Mouse (Mus musculus): ENCODE results near the gene Grhl3. TPM values are rescaled to one million over a fixed set of nuclear protein-coding genes. Genes with fewer than 3 reads are reported as not detected.

Grhl3 gene
- total and polyA plus RNA-seq, 3 experiments, result not detected

GRCm38 (mm10) chr4:135567484-135567883 lies 5.9 kb downstream of the Grhl3 start:
- H3K36me3 ChIP-seq (replicated peaks in 1 of 2; ENCODE audit: control insufficient read depth in 1 of 2, insufficient read depth in 1 of 2, low read length in 1 of 2), result no peaks in the 10 kb centered on the region
- H3K4me3 ChIP-seq (replicated peaks in 1 of 3; ENCODE audit: low read depth in 2 of 3, low read length in 2 of 3, poor library complexity in 1 of 3), result no peak overlapping the region
- peaks cover 96% of the 10 kb centered on the region for H3K27me3 ChIP-seq (replicated peaks)
- no peaks in the 10 kb centered on the region for H3K9me3 ChIP-seq (replicated peaks; ENCODE audit: low read length)
- in situ Hi-C loops (cut with MboI; ENCODE audit: low pct_ligation_motif_present, low pct_unique_long_range_greater_than_20kb, low sequenced_read_pairs), result no loop called here
- no peak overlapping the region for H3K4me2 ChIP-seq (ENCODE audit: insufficient read depth, low read depth, poor library complexity, severe bottlenecking)
- dilution Hi-C loops (cut with MboI; ENCODE audit: extremely low pct_ligation_motif_present, extremely low pct_unique_long_range_greater_than_20kb, low sequenced_read_pairs), result no loop called here
- H3K79me2 ChIP-seq (replicated peaks; ENCODE audit: control insufficient read depth, extremely low read depth, insufficient read depth, poor library complexity, severe bottlenecking), result no peaks in the 10 kb centered on the region
- DNase-seq (ENCODE audit: extremely low read depth), result no peak
- TF ChIP-seq SMC3 (IDR thresholded peaks at IDR 0.05; ENCODE audit: low read depth, low read length) (no peak), ZC3H11A (IDR thresholded peaks at IDR 0.05; ENCODE audit: low read depth, low read length) (no peak), USF2 (conservative IDR thresholded peaks at IDR 0.05; ENCODE audit: low read depth, low read length) (no peak), ZNF384 (IDR thresholded peaks at IDR 0.05; ENCODE audit: low read depth, low read length) (no peak), SIN3A (IDR thresholded peaks at IDR 0.05; ENCODE audit: low read length) (no peak), NRF1 (IDR thresholded peaks at IDR 0.05; ENCODE audit: low read depth, low read length) (no peak), TCF12 (IDR thresholded peaks at IDR 0.05; ENCODE audit: low read depth, low read length) (no peak), MAX (IDR thresholded peaks at IDR 0.05; ENCODE audit: low read length) (no peak), POLR2AphosphoS2 (IDR thresholded peaks at IDR 0.05; ENCODE audit: low read depth, low read length) (no peak), CHD1 (IDR thresholded peaks at IDR 0.05; ENCODE audit: low read depth, low read length) (no peak), JUND (conservative IDR thresholded peaks at IDR 0.05; ENCODE audit: low read depth, low read length) (no peak), JUN (IDR thresholded peaks at IDR 0.05; ENCODE audit: insufficient read depth, low read depth, low read length) (no peak), ZMIZ1 (IDR thresholded peaks at IDR 0.05; ENCODE audit: low read depth, low read length) (no peak), BHLHE40 (IDR thresholded peaks at IDR 0.05; ENCODE audit: low read depth, low read length) (no peak), KAT2A (IDR thresholded peaks at IDR 0.05; ENCODE audit: insufficient replicate concordance, low read length) (no peak), MAZ (IDR thresholded peaks at IDR 0.05; ENCODE audit: low read depth, low read length) (no peak)
- H3K27ac ChIP-seq (ENCODE audit: insufficient read depth, low read depth), result no peak overlapping the region
- H3K4me1 ChIP-seq (ENCODE audit: control insufficient read depth in 1 of 2, insufficient read depth in 2 of 2), result peaks cover 12 to 33% of the 10 kb centered on the region in 2 experiments
- H3K9ac ChIP-seq (ENCODE audit: insufficient read depth, low read depth), result no peak overlapping the region

GRCm38 (mm10) chr4:135567042-135567441 lies 6.4 kb downstream of the Grhl3 start:
- Histone ChIP-seq H3K4me2 (ENCODE audit: insufficient read depth, low read depth, poor library complexity, severe bottlenecking) (no peak overlapping the region), H3K36me3 (replicated peaks in 1 of 2; ENCODE audit: control insufficient read depth in 1 of 2, insufficient read depth in 1 of 2, low read length in 1 of 2) (no peaks in the 10 kb centered on the region), H3K27ac (ENCODE audit: insufficient read depth, low read depth) (no peak overlapping the region), H3K4me1 (ENCODE audit: control insufficient read depth in 1 of 2, insufficient read depth in 2 of 2) (peaks cover 12 to 31% of the 10 kb centered on the region in 2 experiments), H3K9me3 (replicated peaks; ENCODE audit: low read length) (no peaks in the 10 kb centered on the region), H3K79me2 (replicated peaks; ENCODE audit: control insufficient read depth, extremely low read depth, insufficient read depth, poor library complexity, severe bottlenecking) (no peaks in the 10 kb centered on the region), H3K4me3 (replicated peaks in 1 of 3; ENCODE audit: low read depth in 2 of 3, low read length in 2 of 3, poor library complexity in 1 of 3) (no peak overlapping the region), H3K27me3 (replicated peaks) (peaks cover 93% of the 10 kb centered on the region), H3K9ac (ENCODE audit: insufficient read depth, low read depth) (no peak overlapping the region)
- dilution Hi-C loops (cut with MboI; ENCODE audit: extremely low pct_ligation_motif_present, extremely low pct_unique_long_range_greater_than_20kb, low sequenced_read_pairs) (no loop called here), in situ Hi-C loops (cut with MboI; ENCODE audit: low pct_ligation_motif_present, low pct_unique_long_range_greater_than_20kb, low sequenced_read_pairs) (no loop called here)
- TF ChIP-seq E2F4 (IDR thresholded peaks at IDR 0.05; ENCODE audit: insufficient replicate concordance, low read depth, low read length) (no peak), POLR2AphosphoS2 (IDR thresholded peaks at IDR 0.05; ENCODE audit: low read depth, low read length) (no peak), NRF1 (IDR thresholded peaks at IDR 0.05; ENCODE audit: low read depth, low read length) (no peak), MXI1 (IDR thresholded peaks at IDR 0.05; ENCODE audit: low read depth, low read length) (no peak), MAZ (IDR thresholded peaks at IDR 0.05; ENCODE audit: low read depth, low read length) (no peak), IRF4 (IDR thresholded peaks at IDR 0.05; ENCODE audit: low read depth, low read length) (no peak), EP300 (IDR thresholded peaks at IDR 0.05; ENCODE audit: low read length) (no peak), KAT2A (IDR thresholded peaks at IDR 0.05; ENCODE audit: insufficient replicate concordance, low read length) (no peak), BHLHE40 (IDR thresholded peaks at IDR 0.05; ENCODE audit: low read depth, low read length) (no peak), GABPA (IDR thresholded peaks at IDR 0.05; ENCODE audit: insufficient replicate concordance, low read depth, low read length) (no peak), ZC3H11A (IDR thresholded peaks at IDR 0.05; ENCODE audit: low read depth, low read length) (no peak), SIN3A (IDR thresholded peaks at IDR 0.05; ENCODE audit: low read length) (no peak), SMC3 (IDR thresholded peaks at IDR 0.05; ENCODE audit: low read depth, low read length) (no peak), RCOR1 (conservative IDR thresholded peaks at IDR 0.05; ENCODE audit: low read depth, low read length) (no peak), RAD21 (IDR thresholded peaks at IDR 0.05; ENCODE audit: low read depth, low read length) (no peak)
- no peak for DNase-seq (ENCODE audit: extremely low read depth)
